Mouse (Mus musculus) testis, adult 2 months (tissue): Measurements from ENCODE around the gene Ttyh1.

Source experiments
- CTCF ChIP-seq: fragments of 200-500 bp; IDR thresholded peaks from 2 replicates; pipeline ENCODE4 v1.5.1; 2012; ENCODE audit warnings: low read depth, mild to moderate bottlenecking, inconsistent platforms, low read length, moderate library complexity; ENCODE audit not compliant: control insufficient read depth, insufficient read depth, insufficient replicate concordance
- POLR2A ChIP-seq: fragments of 200-500 bp; IDR thresholded peaks from 2 replicates; pipeline ENCODE4 v1.6.1; 2012; ENCODE audit warnings: low read depth, mild to moderate bottlenecking, inconsistent platforms, low read length, moderate library complexity; ENCODE audit not compliant: control insufficient read depth

GRCm38 (mm10) chr7:4149209-4150054 lies 30.2 kb downstream of the Ttyh1 start:
- TF ChIP-seq CTCF (no peak), POLR2A (no peak; the same call in none of the 2 replicates)
